Mouse (Mus musculus) frontal cortex, postnatal 36 days (tissue): ENCODE measurements around the gene Tas2r116.

Source experiments
- DNase-seq, 2 experiments: peaks; one replicate each; pipeline ENCODE4 v3.0.0; 2022; ENCODE audit warnings: low spot score in 2 of 2

Gene Tas2r116

GRCm38 (mm10) chr6:132855138-132855537, at the start of gene Tas2r116:
Gene Tas2r116, plus strand, starts transcription at chr6:132855438.
- DNase-seq = no peak

- DNase-seq = no peak
Measured at GRCm38 (mm10) chr6:132846842-132847241, 8.4 kb upstream of the Tas2r116 start, which contains the start of gene Tas2r123. Gene Tas2r123, plus strand, starts transcription at chr6:132847142.

GRCm38 (mm10) chr6:132867708-132868107, 12.5 kb downstream of the Tas2r116 start, which contains the start of gene Tas2r110:
Gene Tas2r110, plus strand, starts transcription at chr6:132868008.
- no peak for DNase-seq

GRCm38 (mm10) chr6:132892711-132893110, 37.5 kb downstream of the Tas2r116 start, which contains the start of gene Tas2r113:
Gene Tas2r113, plus strand, starts transcription at chr6:132893011.
- DNase-seq = no peak
